Mouse (Mus musculus) Patski (cell line): Measurements from ENCODE around the gene L2hgdh. TPM values are rescaled to one million over a fixed set of nuclear protein-coding genes. Genes with fewer than 3 reads are reported as not detected.
A peak's percentile ranks its signal among the peaks of the same experiment; 100 is the strongest.

Source experiments
- ATAC-seq: fragments of 100-300 bp; one replicate; pipeline ENCODE4 v1.8.0; 2021
- CTCF ChIA-PET: fragments of 350-600 bp; sonication (Branson Sonifier 250); formaldehyde crosslinking; loops from one replicate; lab custom pipeline; 2022; ENCODE audit warnings: inconsistent platforms; lab: Charles Lee
- POLR2A ChIA-PET: fragments of 350-600 bp; sonication (Branson Sonifier 250); formaldehyde crosslinking; loops from one replicate; lab custom pipeline; 2022; ENCODE audit warnings: antibody characterized with exemption, inconsistent platforms; lab: Charles Lee
- DNase-seq: peaks from one replicate; pipeline ENCODE4 v3.0.0-alpha.2; 2011; ENCODE audit warnings: low read depth, low spot score
- H3K27me3 ChIP-seq: fragments of 371-371 bp; one replicate; pipeline ENCODE4 v1.5.1; 2021
- CTCF ChIP-seq: fragments of 100-300 bp; IDR thresholded peaks from one replicate; pipeline ENCODE4 v1.5.1; 2021
- in situ Hi-C: fragments of 300-500 bp; cut with MboI; formaldehyde crosslinking; loops from 3 replicates; pipeline ENCODE4 v1.11.1; 2018; ENCODE audit warnings: low pct_unique_long_range_greater_than_20kb, mixed read lengths
- polyA plus RNA-seq: library from polyadenylated mRNA; unstranded; gene quantifications from one replicate; pipeline ENCODE4 v1.2.3, GENCODE M21; 2021

Gene L2hgdh
- polyA plus RNA-seq, 1 experiment from 2014 or later, result 10.6 TPM

DNA sequence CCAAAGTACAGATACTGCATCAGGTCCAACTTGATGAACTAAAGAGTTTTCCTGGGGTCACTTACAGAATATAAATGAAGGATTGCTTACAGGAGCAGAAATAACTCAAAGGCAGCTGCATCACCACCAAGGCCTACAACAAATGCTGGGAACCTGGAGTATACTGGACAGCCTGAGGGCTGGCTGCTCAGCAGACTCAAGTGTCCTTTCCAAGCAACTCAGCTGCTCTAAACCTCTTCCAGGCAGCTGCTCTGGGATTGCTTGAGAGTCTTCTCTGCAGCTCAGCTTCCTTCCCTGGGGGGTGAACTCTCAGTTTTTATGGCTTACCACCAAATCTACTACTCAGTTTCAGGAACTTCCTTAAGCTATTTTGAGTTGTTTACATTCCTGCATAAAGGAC lies 35.6 kb downstream of the L2hgdh start:
- DNase-seq (no peak), ATAC-seq (no peak)
- no peaks in the 10 kb centered on the region for H3K27me3 ChIP-seq
- CTCF ChIA-PET, result no interaction called here
- POLR2A ChIA-PET, result no interaction called here
- in situ Hi-C loops, result no loop called here
- no peak for TF ChIP-seq CTCF

DNA sequence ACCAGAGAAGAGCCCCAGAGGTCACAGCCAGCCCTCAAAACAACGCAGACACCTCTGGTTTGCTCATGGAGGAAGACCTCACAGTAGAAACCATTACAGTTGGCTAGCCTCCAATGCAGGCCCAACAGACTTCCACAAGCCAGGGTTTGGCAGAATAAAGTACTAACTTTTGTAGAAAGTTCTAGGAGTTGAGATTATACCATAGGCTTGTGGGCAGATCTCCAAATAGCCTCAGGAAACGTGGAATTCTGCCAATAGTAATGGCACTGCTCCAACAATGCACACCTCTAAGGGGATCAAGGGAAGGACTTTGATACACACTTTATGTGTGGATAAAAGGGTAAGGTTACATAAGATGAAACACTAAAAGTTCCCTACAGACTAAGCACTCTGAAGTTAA lies 36.3 kb downstream of the L2hgdh start:
- no peak for ATAC-seq
- H3K27me3 ChIP-seq, result no peaks in the 10 kb centered on the region
- no peak for DNase-seq
- in situ Hi-C loops, result no loop called here
- ChIA-PET CTCF (no interaction called here), POLR2A (no interaction called here)
- no peak for TF ChIP-seq CTCF

DNA sequence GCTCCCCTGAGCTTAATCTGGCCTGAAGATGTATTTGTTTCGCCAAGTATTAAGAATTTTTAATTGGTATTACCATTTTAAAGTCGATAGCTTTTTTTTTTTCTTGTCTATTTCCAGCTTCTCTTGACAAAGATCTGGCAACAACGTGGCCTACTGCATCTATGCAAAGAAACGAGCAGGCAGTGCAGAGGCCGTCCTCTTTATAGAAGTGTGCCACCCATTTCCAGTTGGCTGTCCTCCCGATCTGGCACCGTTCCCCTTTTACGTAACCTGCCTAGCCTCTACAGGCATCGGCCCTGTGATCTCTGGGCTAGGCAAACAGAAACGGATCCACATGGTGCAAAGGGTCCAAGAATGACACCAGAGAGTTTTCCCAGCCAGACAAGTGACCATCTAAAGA lies 41.1 kb downstream of the L2hgdh start:
- in situ Hi-C loops, result no loop called here
- no peaks in the 10 kb centered on the region for H3K27me3 ChIP-seq
- DNase-seq, result no peak
- POLR2A ChIA-PET, result interaction anchor here (0.5 to 0.7 kb wide), 2 partner anchors 343 to 349 kb away, joined by 3 to 4 read pairs; no protein-coding TSS in a partner anchor
- no peak for ATAC-seq
- TF ChIP-seq CTCF, result no peak
- CTCF ChIA-PET, result interaction anchor here (0.9 to 1.5 kb wide), 4 partner anchors 12 to 56 kb away, joined by 3 read pairs; no protein-coding TSS in a partner anchor

DNA sequence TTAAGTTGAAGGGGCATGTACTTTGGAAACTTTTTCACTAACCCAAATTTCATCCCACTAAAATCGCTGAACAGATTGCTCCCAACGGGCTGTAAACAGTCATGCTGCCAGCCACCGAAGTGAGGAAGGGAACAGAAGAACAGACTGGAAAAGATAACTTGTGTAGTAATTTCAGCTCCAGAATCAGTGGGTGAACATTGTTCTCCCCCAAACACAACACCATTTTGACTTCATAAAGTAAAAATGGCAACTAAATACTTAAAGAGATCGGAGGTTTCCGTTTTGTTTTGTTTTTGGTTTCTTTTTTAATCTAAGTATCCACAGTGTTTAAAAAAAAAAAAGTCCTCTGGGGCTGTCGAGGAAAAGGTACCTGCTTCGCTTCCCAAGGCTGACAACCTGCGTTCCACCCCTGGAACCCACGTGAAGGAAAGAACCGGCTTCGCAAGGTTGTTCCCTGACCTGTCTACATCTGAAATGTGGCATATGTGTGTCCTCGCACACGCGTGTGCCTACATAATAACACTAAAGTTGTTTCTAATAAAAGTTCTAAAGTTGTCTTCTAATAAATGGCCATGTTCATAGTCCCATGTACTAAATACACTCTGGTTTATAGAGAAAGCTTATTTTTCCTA lies 41.8 kb downstream of the L2hgdh start:
- DNase-seq (no peak), ATAC-seq (no peak)
- in situ Hi-C loops, result no loop called here
- TF ChIP-seq CTCF, result no peak
- POLR2A ChIA-PET, result interaction anchor here (0.5 kb wide), 1 partner anchor 349 kb away, joined by 4 read pairs; no protein-coding TSS in a partner anchor
- no peaks in the 10 kb centered on the region for H3K27me3 ChIP-seq
- CTCF ChIA-PET, result interaction anchor here (0.9 to 1.3 kb wide), 2 partner anchors 12 to 23 kb away, joined by 3 read pairs; no protein-coding TSS in a partner anchor

DNA sequence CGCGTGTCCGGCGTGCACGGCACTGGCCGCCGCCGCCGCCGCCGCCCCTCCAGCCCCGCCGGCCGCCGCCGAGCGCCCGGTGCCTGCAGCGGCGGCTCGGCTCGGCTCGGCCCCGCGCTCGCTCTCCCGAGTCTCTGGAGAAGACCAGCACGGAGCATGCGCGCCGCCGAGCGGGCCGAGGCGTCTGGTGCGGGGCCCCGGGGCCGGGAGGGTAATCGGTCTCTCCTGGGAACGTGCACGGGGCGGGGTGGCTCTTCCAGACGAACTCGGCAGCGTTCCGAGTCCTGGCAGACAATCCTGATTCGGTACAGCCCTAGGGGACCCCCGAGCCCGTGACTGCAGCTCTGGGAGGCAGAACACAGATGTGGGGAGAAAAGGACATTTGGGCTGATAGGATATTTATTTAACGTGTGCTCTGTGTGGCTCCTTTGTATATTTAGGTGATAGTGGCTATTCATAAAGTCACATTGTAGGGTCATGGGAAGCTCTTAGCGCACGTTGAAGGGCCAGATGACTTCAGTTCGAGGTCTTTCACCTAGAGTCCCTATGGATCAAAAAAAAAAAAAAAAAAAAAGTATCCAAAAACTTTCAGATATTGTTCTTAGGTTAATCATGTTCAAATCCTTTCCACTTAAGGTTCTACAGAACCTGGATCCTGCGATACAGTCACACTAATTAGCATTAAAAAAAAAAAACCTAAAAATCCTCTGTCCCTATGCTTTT lies 42.4 kb downstream of the L2hgdh start:
- CTCF ChIA-PET, result no interaction called here
- in situ Hi-C loops, result no loop called here
- peak; percentile 78 for ATAC-seq
- TF ChIP-seq CTCF, result no peak
- no peaks in the 10 kb centered on the region for H3K27me3 ChIP-seq
- POLR2A ChIA-PET, result no interaction called here
- DNase-seq, result no peak

DNA sequence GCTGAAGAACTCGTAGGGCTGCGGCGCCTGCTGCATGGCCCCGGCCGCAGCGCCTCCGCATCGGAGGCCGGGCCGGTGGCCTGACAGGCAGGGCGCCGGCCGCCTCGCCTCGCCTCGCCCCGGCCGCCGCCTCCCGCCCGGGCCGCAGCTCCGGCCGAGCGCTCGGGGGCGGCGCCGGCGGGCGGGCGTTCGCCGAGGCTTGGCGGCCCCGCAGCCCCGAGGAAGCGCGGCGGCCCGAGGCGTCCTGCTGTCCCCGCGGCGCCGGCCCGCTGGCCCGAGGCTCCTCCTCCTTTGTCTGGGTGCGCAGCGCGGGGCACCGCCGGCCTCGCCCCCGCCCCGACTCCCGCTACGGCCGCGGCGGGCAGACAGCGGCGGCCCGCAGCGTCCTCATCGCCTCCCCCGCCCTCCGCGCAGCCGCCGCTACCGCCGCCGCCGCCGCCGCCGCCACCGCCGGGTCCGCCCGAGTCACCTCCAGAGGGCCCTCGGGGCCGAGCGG lies 43.1 kb downstream of the L2hgdh start, which contains the start of gene Sos2:
TSS of gene Sos2 (minus strand) at position 287 of the 496 bp plus-strand sequence.
- ATAC-seq, result peak; percentile 66
- no peak for DNase-seq
- no peaks in the 10 kb centered on the region for H3K27me3 ChIP-seq
- CTCF ChIA-PET, result no interaction called here
- POLR2A ChIA-PET, result no interaction called here
- TF ChIP-seq CTCF, result no peak
- in situ Hi-C loops, result no loop called here

DNA sequence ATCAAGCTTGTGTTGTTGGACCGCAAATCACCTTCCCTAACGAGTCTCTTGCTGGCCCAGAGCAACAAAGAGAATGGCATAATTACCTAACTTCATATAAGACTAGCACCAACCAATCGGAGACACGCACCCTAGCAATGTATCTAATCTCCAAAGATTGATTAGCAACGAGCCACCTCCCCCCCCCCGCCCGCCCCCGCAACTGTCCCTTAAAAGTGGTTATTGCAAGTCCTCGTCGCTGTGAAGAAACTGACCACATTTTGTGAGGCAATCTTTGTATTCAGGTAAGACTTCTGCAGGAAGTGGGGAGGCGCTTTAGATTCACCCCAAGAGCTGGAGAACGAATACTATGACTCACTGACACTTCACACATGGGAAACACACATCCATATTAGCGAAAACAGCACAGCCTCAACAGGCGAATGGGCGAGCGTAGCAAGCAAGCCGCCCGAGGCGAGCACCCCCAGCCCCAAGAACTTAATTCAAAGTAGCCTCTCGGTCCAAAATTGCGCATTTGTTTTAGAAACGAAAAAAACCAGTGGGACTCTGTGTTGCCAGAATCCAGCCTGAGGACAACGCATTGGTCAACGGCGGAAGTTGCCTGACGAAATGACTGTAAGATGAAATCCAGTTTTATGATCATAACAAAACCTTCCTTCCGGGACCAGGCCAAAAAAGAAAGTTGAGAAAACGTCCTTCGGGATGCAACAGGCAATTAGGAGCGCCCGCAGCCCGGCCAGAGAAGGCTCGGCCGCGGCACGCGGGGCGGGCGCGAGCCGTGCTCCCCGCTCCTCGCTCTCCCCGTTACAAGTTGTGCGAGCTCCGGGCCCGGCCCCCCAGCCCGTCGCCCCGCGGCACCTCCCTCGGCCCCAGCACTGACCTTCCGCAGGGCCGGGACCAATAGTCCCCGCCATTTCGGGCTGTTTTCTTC lies 43.8 kb downstream of the L2hgdh start:
- no peak for TF ChIP-seq CTCF
- POLR2A ChIA-PET, result no interaction called here
- no peaks in the 10 kb centered on the region for H3K27me3 ChIP-seq
- no peak for DNase-seq
- in situ Hi-C loops, result no loop called here
- CTCF ChIA-PET, result no interaction called here
- peak; percentile 28 for ATAC-seq

DNA sequence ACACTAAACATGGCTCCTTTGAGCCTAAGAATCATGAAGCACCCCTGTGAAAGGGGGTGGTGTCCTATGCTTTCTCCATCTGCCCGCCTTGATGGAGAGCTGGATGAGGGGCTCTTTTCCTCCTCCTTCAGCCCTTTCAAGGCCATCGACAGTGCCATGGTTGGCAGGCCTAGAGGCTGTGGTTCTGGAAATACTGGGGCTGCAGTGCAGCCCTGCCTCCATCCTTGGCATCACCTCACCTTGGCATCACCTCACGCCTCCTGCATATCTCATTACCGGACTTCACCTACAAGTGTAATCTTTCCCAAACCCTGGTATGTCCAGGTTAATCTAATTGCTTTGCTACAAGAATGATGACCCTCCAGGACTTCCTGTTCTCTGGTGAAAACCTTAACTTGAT lies 48.5 kb downstream of the L2hgdh start:
- POLR2A ChIA-PET, result no interaction called here
- no peak for ATAC-seq
- TF ChIP-seq CTCF, result no peak
- in situ Hi-C loops, result loop anchor here (5.0 kb wide), 1 partner anchor 319 kb away; the partner anchor contains the start of gene Nemf
- no peaks in the 10 kb centered on the region for H3K27me3 ChIP-seq
- no peak for DNase-seq
- CTCF ChIA-PET, result no interaction called here

DNA sequence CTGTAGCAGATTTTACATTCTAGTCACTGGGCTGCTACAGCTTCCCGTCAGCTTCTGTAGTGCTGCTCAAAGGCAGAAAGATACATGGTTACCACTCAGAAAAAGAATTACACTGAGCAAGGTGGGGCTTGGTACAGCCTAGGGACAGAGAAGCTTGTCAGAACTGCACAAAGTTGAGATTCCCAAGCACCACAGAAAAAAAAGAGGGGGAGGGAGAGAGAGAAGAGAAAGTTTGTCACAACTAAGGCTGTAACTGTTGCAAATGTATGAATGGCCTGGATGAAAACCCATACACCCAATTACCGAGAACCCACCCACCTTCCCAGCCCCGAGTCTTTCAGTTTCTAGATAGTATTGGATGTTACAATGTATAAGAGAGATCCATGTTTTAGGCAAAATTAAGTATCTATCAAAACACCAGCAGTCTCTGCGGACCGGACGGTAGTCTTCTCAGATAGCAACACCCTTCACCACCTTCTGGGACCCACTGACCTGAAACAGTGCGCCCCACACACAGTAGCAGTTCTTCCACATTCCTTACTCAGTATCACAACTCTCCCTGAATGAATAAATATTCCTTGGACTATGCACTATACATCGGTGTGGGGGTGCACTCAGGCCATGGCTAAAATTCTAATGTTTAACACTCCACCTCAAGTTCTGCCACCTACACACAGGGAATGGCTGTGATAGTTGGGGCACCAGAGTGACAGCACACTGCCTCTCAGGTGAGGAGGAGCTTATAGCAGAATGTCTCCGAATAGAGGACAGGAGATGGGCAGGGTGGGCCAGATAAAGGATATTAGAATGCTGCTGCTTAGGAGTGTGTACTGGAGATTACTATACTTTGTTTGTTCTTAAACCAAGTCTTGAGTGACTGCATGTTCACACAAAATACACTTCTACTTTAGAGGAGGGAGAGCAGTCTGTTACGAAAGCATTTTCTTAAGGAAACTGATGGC lies 49.8 kb downstream of the L2hgdh start:
- H3K27me3 ChIP-seq, result no peaks in the 10 kb centered on the region
- no peak for DNase-seq
- POLR2A ChIA-PET, result interaction anchor here (0.6 kb wide), 1 partner anchor 187 kb away, joined by 4 read pairs; no protein-coding TSS in a partner anchor
- ATAC-seq, result no peak
- CTCF ChIA-PET, result no interaction called here
- TF ChIP-seq CTCF, result no peak
- in situ Hi-C loops, result loop anchor here (5.0 kb wide), 1 partner anchor 318 kb away; the partner anchor contains the start of gene Nemf
